ENCODE assay signal across 15 mouse cellular contexts in genomic region chr3:68795641-68796040, GRCm38 (mm10).
DNase-seq lines count a peak whose midpoint lies in the region; ATAC-seq and TF ChIP-seq lines count a peak whose summit lies in the region.
"Had no signal": no experiment of that assay in that cellular context is flagged by ENCODE, and none has a peak within 500 bp of the region (broad histone marks: within the 10 kb centered on the region; RNA-seq: fewer than 3 reads in every experiment).

No protein-coding gene starts in this region.

- no peak for TF ChIP-seq EP300 in heart, postnatal 0 days (IDR thresholded peaks at IDR 0.05; ENCODE audit: low read depth)

- H3K27me3 ChIP-seq in midbrain, postnatal 0 days (ENCODE audit: insufficient read depth, low read length), result no peaks in the 10 kb centered on the region
- no peaks in the 10 kb centered on the region for H3K27me3 ChIP-seq in midbrain, embryonic 15.5 days (replicated peaks)
- no peaks in the 10 kb centered on the region for H3K27me3 ChIP-seq in heart, postnatal 0 days (ENCODE audit: control insufficient read depth, insufficient read depth, low read length)
- H3K27me3 ChIP-seq: embryonic facial prominence, embryonic 15.5 days; midbrain, embryonic 12.5 days had no signal

- no peak overlapping the region for H3K9ac ChIP-seq in midbrain, postnatal 0 days (replicated peaks; ENCODE audit: low read length, poor library complexity, severe bottlenecking)
- no peak overlapping the region for H3K9ac ChIP-seq in midbrain, embryonic 15.5 days
- H3K9ac ChIP-seq in heart, postnatal 0 days (replicated peaks; ENCODE audit: low read depth, low read length), result no peak overlapping the region
- H3K9ac ChIP-seq: embryonic facial prominence, embryonic 15.5 days; forebrain, postnatal 0 days; liver, embryonic 14.5 days; midbrain, embryonic 12.5 days had no signal

- TF ChIP-seq CTCF in midbrain, postnatal 0 days (IDR thresholded peaks at IDR 0.05), result no peak
- no peak for TF ChIP-seq CTCF in heart, postnatal 0 days (IDR thresholded peaks at IDR 0.05; ENCODE audit: low read depth)

- no peak overlapping the region for H3K4me3 ChIP-seq in midbrain, postnatal 0 days (ENCODE audit: low read depth, low read length)
- no peak overlapping the region for H3K4me3 ChIP-seq in midbrain, embryonic 15.5 days
- no peak overlapping the region for H3K4me3 ChIP-seq in heart, postnatal 0 days (ENCODE audit: low read depth, low read length)
- H3K4me3 ChIP-seq: embryonic facial prominence, embryonic 15.5 days; midbrain, embryonic 12.5 days had no signal

- DNase-seq in adrenal gland, postnatal 10 days, result peak; percentile 43
- DNase-seq in adrenal gland, postnatal 4 days (ENCODE audit: low spot score in 2 of 2), result no peak
- DNase-seq in midbrain, postnatal 0 days (ENCODE audit: low spot score), result peak; percentile 11
- DNase-seq in heart, postnatal 0 days (ENCODE audit: low spot score), result peak; percentile 28
- peak; percentile 38 for DNase-seq in lung, postnatal 14 days
- no peak for DNase-seq in layer of hippocampus, postnatal 14 days (ENCODE audit: low spot score in 2 of 2)
- DNase-seq: cerebellum, postnatal 36 days; forebrain, postnatal 0 days; gastrocnemius, postnatal 36 days; kidney, adult 11 months had no signal

- H3K27ac ChIP-seq in midbrain, postnatal 0 days (ENCODE audit: low read depth, low read length), result no peak overlapping the region
- no peak overlapping the region for H3K27ac ChIP-seq in midbrain, embryonic 15.5 days
- no peak overlapping the region for H3K27ac ChIP-seq in heart, postnatal 0 days (ENCODE audit: low read depth)
- H3K27ac ChIP-seq: embryonic facial prominence, embryonic 15.5 days; liver, embryonic 14.5 days; midbrain, embryonic 12.5 days had no signal

- H3K4me1 ChIP-seq in midbrain, postnatal 0 days (ENCODE audit: insufficient read depth, low read length), result no peaks in the 10 kb centered on the region
- H3K4me1 ChIP-seq in midbrain, embryonic 15.5 days, result peaks cover 12% of the 10 kb centered on the region
- 0 out of 2 replicates have a peak, but pooled peaks cover 4% of the 10 kb centered on the region for H3K4me1 ChIP-seq in heart, postnatal 0 days (ENCODE audit: control insufficient read depth, insufficient read depth)
- H3K4me1 ChIP-seq: embryonic facial prominence, embryonic 15.5 days had no signal

- no peaks in the 10 kb centered on the region for H3K9me3 ChIP-seq in midbrain, postnatal 0 days (ENCODE audit: low read length)
- H3K9me3 ChIP-seq in midbrain, embryonic 15.5 days, result no peaks in the 10 kb centered on the region
- no peaks in the 10 kb centered on the region for H3K9me3 ChIP-seq in heart, postnatal 0 days (replicated peaks; ENCODE audit: control insufficient read depth, low read length)
- H3K9me3 ChIP-seq: embryonic facial prominence, embryonic 15.5 days had no signal

- WGBS in midbrain, postnatal 0 days, result 65% methylated on average over 3 of the region's 3 CpGs
- 73% methylated on average over 3 of the region's 3 CpGs for whole genome bisulfite sequencing in midbrain, embryonic 15.5 days
- 24% methylated on average over 3 of the region's 3 CpGs for WGBS in heart, postnatal 0 days

- no peak for ATAC-seq in midbrain, postnatal 0 days (ENCODE audit: low FRiP score)
- ATAC-seq in midbrain, embryonic 15.5 days (replicated peaks), result no peak
- no peak for ATAC-seq in heart, postnatal 0 days (ENCODE audit: insufficient read depth, low read depth)
- no peak for ATAC-seq in megakaryocyte progenitor cell, adult 5-6 weeks (replicated peaks; ENCODE audit: poor library complexity)
- ATAC-seq: forebrain, postnatal 0 days had no signal

- H3K36me3 ChIP-seq in midbrain, postnatal 0 days (ENCODE audit: insufficient read depth, low read length), result no peaks in the 10 kb centered on the region
- no peaks in the 10 kb centered on the region for H3K36me3 ChIP-seq in midbrain, embryonic 15.5 days (replicated peaks)
- H3K36me3 ChIP-seq in heart, postnatal 0 days (replicated peaks; ENCODE audit: control insufficient read depth, insufficient read depth, low read length), result no peaks in the 10 kb centered on the region
- H3K36me3 ChIP-seq: embryonic facial prominence, embryonic 15.5 days; midbrain, embryonic 12.5 days had no signal

- no peak overlapping the region for H3K4me2 ChIP-seq in midbrain, postnatal 0 days (ENCODE audit: low read depth, low read length, poor library complexity, severe bottlenecking)
- H3K4me2 ChIP-seq in midbrain, embryonic 15.5 days, result no peak overlapping the region
- no peak overlapping the region for H3K4me2 ChIP-seq in heart, postnatal 0 days (ENCODE audit: low read depth, low read length)
- H3K4me2 ChIP-seq: embryonic facial prominence, embryonic 15.5 days; midbrain, embryonic 12.5 days had no signal

Comparison
In these comparisons a context has a peak if more than half of its experiments do, and no peak if none do; other contexts are left out.
1. DNase-seq: peak in adrenal gland, postnatal 10 days (single experiment), midbrain, postnatal 0 days (single experiment), heart, postnatal 0 days (single experiment) and lung, postnatal 14 days (single experiment); none in adrenal gland, postnatal 4 days (0 of 2) and layer of hippocampus, postnatal 14 days (0 of 2).